Mouse (Mus musculus) megakaryocyte, embryonic 14.5 days (primary cell): Measurements from ENCODE around the gene Rpp25l.
"Not testable (repeated sequence)": the region's sequence is repeated elsewhere in the genome, so short reads cannot be mapped to it uniquely, and the experiment has no call there.

ENCODE experiments used
- FLI1 ChIP-seq: IDR thresholded peaks from 2 replicates; pipeline ENCODE4 v1.6.1; 2012; ENCODE audit warnings: low read length, inconsistent platforms, mixed read lengths
- GATA1 ChIP-seq: IDR thresholded peaks from 3 replicates; pipeline ENCODE4 v1.6.1; 2012; ENCODE audit warnings: mixed read lengths, low read length, inconsistent platforms, borderline replicate concordance

DNA sequence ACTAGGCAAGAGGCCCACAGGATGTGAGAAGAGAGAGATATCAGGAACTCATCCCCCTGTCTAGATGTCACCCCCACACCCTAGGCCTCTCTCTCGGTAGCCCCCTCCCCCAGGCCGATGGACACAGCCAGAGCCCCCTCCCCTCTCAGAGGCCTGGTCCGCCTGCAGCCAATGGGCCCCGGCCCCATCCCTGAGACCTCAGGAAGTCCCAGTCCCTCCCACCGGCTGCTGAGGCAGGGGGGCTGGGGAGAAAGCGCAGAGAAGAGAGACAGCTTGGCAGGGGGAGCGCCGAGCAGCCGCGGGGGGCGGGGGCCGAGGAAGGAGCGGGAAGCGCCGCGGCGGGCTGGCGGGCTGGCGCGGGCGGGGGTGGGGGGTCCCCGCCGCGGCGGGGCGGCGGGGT is 30.0 kb downstream of the Rpp25l start:
- TF ChIP-seq GATA1, FLI1: not testable (repeated sequence)
